Mouse (Mus musculus) adrenal gland, postnatal 36 days (tissue): ENCODE measurements at regions not wholly inside any gene's neighbourhood (a gene's known extent, or its start where the extent isn't known, plus 50 kb on each side); places are given as distances from the start of the nearest gene placed in this dataset.

Experiments used
- DNase-seq, 2 experiments: peaks; one replicate each; pipeline ENCODE4 v3.0.0; 2021; ENCODE audit warnings: mixed read lengths in 1 of 2

- no peak for DNase-seq
These were observed 146.8 kb downstream of the Ktn1 start for GRCm38 (mm10) chr14:47795062-47795461.

- no peak for DNase-seq
These were observed 150.0 kb downstream of the Ktn1 start for GRCm38 (mm10) chr14:47798203-47798602.

GRCm38 (mm10) chr14:47799564-47799963 is 151.3 kb downstream of the Ktn1 start:
- no peak for DNase-seq

- no peak for DNase-seq
These were observed 157.0 kb downstream of the Ktn1 start for GRCm38 (mm10) chr14:47805202-47805601.

GRCm38 (mm10) chr14:47805771-47806535 is 157.7 kb downstream of the Ktn1 start:
- no peak for DNase-seq

- DNase-seq: no peak
These were observed 160.1 kb downstream of the Ktn1 start for GRCm38 (mm10) chr14:47808097-47808910.

- no peak for DNase-seq
These were observed 170.0 kb downstream of the Ktn1 start for GRCm38 (mm10) chr14:47818224-47818623.

GRCm38 (mm10) chr14:47818641-47819040 is 170.4 kb downstream of the Ktn1 start:
- DNase-seq: no peak

- DNase-seq: no peak
These were observed 172.4 kb downstream of the Ktn1 start for GRCm38 (mm10) chr14:47820571-47821143.

GRCm38 (mm10) chr14:47823182-47823581 is 174.9 kb downstream of the Ktn1 start:
- no peak for DNase-seq

GRCm38 (mm10) chr14:47823696-47824095 is 175.4 kb downstream of the Ktn1 start:
- no peak for DNase-seq

GRCm38 (mm10) chr14:47825446-47825956 is 177.3 kb downstream of the Ktn1 start:
- DNase-seq: no peak

GRCm38 (mm10) chr14:47826545-47826944 is 178.3 kb downstream of the Ktn1 start:
- no peak for DNase-seq

GRCm38 (mm10) chr14:47827623-47828022 is 179.4 kb downstream of the Ktn1 start:
- DNase-seq: peak; percentile 9 to 10

GRCm38 (mm10) chr14:47833696-47834095 is 185.4 kb downstream of the Ktn1 start:
- DNase-seq: no peak

GRCm38 (mm10) chr14:47835408-47835807 is 187.2 kb downstream of the Ktn1 start:
- DNase-seq: no peak

- no peak for DNase-seq
These were observed 191.4 kb downstream of the Ktn1 start for GRCm38 (mm10) chr14:47839493-47840215.

GRCm38 (mm10) chr14:47844366-47844765 is 196.1 kb downstream of the Ktn1 start:
- DNase-seq: no peak

GRCm38 (mm10) chr14:47848861-47849260 is 200.6 kb downstream of the Ktn1 start:
- DNase-seq: no peak

GRCm38 (mm10) chr14:47856280-47856765 is 208.1 kb downstream of the Ktn1 start:
- no peak for DNase-seq

GRCm38 (mm10) chr14:47857271-47857670 is 209.0 kb downstream of the Ktn1 start:
- no peak for DNase-seq
